In the genomic region with DNA sequence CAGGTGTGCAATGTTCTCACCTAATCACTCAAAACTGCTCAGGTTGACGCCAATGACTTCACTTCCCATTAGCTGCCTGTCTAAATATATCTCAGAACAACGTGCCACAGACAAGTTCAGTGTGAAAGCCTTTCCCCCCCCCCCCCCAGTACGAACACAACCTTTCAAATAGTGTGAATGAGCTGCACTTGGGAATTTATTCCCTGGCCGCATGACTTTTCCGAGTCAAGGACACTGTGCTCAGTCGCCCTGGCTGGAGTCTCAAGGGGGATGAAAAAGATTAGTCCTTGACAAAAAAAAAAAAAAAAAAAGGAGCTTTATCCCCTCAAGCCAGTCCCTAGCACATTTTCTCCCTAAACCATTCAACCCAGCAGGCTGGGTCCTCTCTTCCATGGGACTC, we compare ENCODE assay signal across 13 mouse cellular contexts.
DNase-seq lines count a peak whose midpoint lies in the region; ATAC-seq and TF ChIP-seq lines count a peak whose summit lies in the region.
"Had no signal": no experiment of that assay in that cellular context is flagged by ENCODE, and none has a peak within 500 bp of the region (broad histone marks: within the 10 kb centered on the region; RNA-seq: fewer than 3 reads in every experiment).

No protein-coding gene starts in this region.

- TF ChIP-seq CTCF in gastrocnemius, adult 2 months (IDR thresholded peaks at IDR 0.05) = no peak
- TF ChIP-seq CTCF in heart, adult 2 months (IDR thresholded peaks at IDR 0.05) = no peak

- ATAC-seq in heart, embryonic 16.5 days (replicated peaks; ENCODE audit: extremely low read depth, insufficient read depth, low FRiP score) = peak; percentile 49
- ATAC-seq in liver, embryonic 11.5 days (replicated peaks; ENCODE audit: low FRiP score) = no peak

- in situ Hi-C loops in ES-E14 (cut with MboI; ENCODE audit: low sequenced_read_pairs in 2 of 2, unreplicated experiment in 2 of 2) = no loop called here

- H3K36me3 ChIP-seq in ES-E14 (ENCODE audit: control insufficient read depth, insufficient read depth, low read length, poor library complexity, severe bottlenecking) = no peaks in the 10 kb centered on the region
- peaks cover 8% of the 10 kb centered on the region; the same call in 1 of the 2 replicates for H3K36me3 ChIP-seq in heart, adult 2 months (ENCODE audit: control insufficient read depth, insufficient read depth, low read length)
- H3K36me3 ChIP-seq in heart, embryonic 16.5 days (ENCODE audit: control insufficient read depth, insufficient read depth) = no peaks in the 10 kb centered on the region
- H3K36me3 ChIP-seq in liver, embryonic 11.5 days (ENCODE audit: control insufficient read depth, insufficient read depth, low read length) = no peaks in the 10 kb centered on the region
- H3K36me3 ChIP-seq: embryonic facial prominence, embryonic 13.5 days; hindbrain, embryonic 15.5 days; neural tube, embryonic 12.5 days; stomach, embryonic 15.5 days had no signal

- 0 out of 2 replicates have a peak, but pooled peaks have one; percentile 29 for TF ChIP-seq EP300 in heart, adult 2 months (IDR thresholded peaks at IDR 0.05; ENCODE audit: insufficient read depth, low read depth, low read length)

- H3K4me3 ChIP-seq in gastrocnemius, adult 2 months = no peak overlapping the region
- no peak overlapping the region for H3K4me3 ChIP-seq in ES-E14 (ENCODE audit: insufficient read depth in 1 of 2, low read depth in 1 of 2, low read length in 2 of 2, poor library complexity in 1 of 2, severe bottlenecking in 1 of 2)
- H3K4me3 ChIP-seq in heart, adult 2 months = no peak overlapping the region
- H3K4me3 ChIP-seq in heart, embryonic 16.5 days (ENCODE audit: low read length) = no peak overlapping the region
- no peak overlapping the region for H3K4me3 ChIP-seq in liver, embryonic 11.5 days (ENCODE audit: low read depth, low read length)
- H3K4me3 ChIP-seq: embryonic facial prominence, embryonic 13.5 days; hindbrain, embryonic 15.5 days; neural tube, embryonic 12.5 days; stomach, embryonic 15.5 days had no signal

- H3K9ac ChIP-seq in ES-E14 (ENCODE audit: insufficient read depth, low read depth, low read length, poor library complexity, severe bottlenecking) = no peak overlapping the region
- no peak overlapping the region for H3K9ac ChIP-seq in heart, adult 2 months (ENCODE audit: low read depth, low read length)
- no peak overlapping the region for H3K9ac ChIP-seq in heart, embryonic 16.5 days (ENCODE audit: low read length)
- H3K9ac ChIP-seq in liver, embryonic 11.5 days (ENCODE audit: low read depth, low read length) = no peak overlapping the region
- H3K9ac ChIP-seq: embryonic facial prominence, embryonic 13.5 days; hindbrain, embryonic 15.5 days; neural tube, embryonic 12.5 days; stomach, embryonic 15.5 days had no signal

- H3K27me3 ChIP-seq in heart, adult 2 months (ENCODE audit: control insufficient read depth, insufficient read depth, low read length) = no peaks in the 10 kb centered on the region
- H3K27me3 ChIP-seq in heart, embryonic 16.5 days (ENCODE audit: control insufficient read depth, insufficient read depth, low read length) = no peaks in the 10 kb centered on the region
- no peaks in the 10 kb centered on the region for H3K27me3 ChIP-seq in liver, embryonic 11.5 days (replicated peaks; ENCODE audit: control insufficient read depth, insufficient read depth, low read length)
- H3K27me3 ChIP-seq: embryonic facial prominence, embryonic 13.5 days; hindbrain, embryonic 15.5 days; neural tube, embryonic 12.5 days; stomach, embryonic 15.5 days had no signal

- peaks cover 0 to 3% of the 10 kb centered on the region in 2 experiments; a peak in 1 of 4 replicates for H3K4me1 ChIP-seq in ES-E14 (ENCODE audit: control insufficient read depth in 2 of 2, insufficient read depth in 2 of 2, low read length in 2 of 2, poor library complexity in 1 of 2)
- peaks cover 4% of the 10 kb centered on the region for H3K4me1 ChIP-seq in heart, adult 2 months (ENCODE audit: control insufficient read depth, insufficient read depth, low read length)
- peaks cover 37% of the 10 kb centered on the region for H3K4me1 ChIP-seq in heart, embryonic 16.5 days (ENCODE audit: control insufficient read depth, insufficient read depth, low read length)
- H3K4me1 ChIP-seq in liver, embryonic 11.5 days (replicated peaks; ENCODE audit: control insufficient read depth, insufficient read depth, low read length) = no peaks in the 10 kb centered on the region; the same call in 1 of the 2 replicates
- H3K4me1 ChIP-seq: hindbrain, embryonic 15.5 days; neural tube, embryonic 12.5 days; stomach, embryonic 15.5 days had no signal

- no peak overlapping the region for H3K4me2 ChIP-seq in heart, embryonic 16.5 days (ENCODE audit: low read depth, low read length)
- no peak overlapping the region for H3K4me2 ChIP-seq in liver, embryonic 11.5 days
- H3K4me2 ChIP-seq: embryonic facial prominence, embryonic 13.5 days; hindbrain, embryonic 15.5 days; neural tube, embryonic 12.5 days; stomach, embryonic 15.5 days had no signal

- H3K27ac ChIP-seq in gastrocnemius, adult 2 months = peak overlapping the region; percentile 77
- H3K27ac ChIP-seq in ES-E14 (ENCODE audit: insufficient read depth, low read depth, low read length, poor library complexity, severe bottlenecking) = no peak overlapping the region
- H3K27ac ChIP-seq in heart, adult 2 months = peak overlapping the region; percentile 90
- peak overlapping the region; percentile 93 for H3K27ac ChIP-seq in heart, embryonic 16.5 days (ENCODE audit: low read length)
- H3K27ac ChIP-seq in liver, embryonic 11.5 days (ENCODE audit: low read depth, low read length) = no peak overlapping the region
- H3K27ac ChIP-seq: embryonic facial prominence, embryonic 13.5 days; hindbrain, embryonic 15.5 days; neural tube, embryonic 12.5 days; stomach, embryonic 15.5 days had no signal

- no peaks in the 10 kb centered on the region for H3K9me3 ChIP-seq in ES-E14 (ENCODE audit: control insufficient read depth, insufficient read depth, low read depth, low read length)
- no peaks in the 10 kb centered on the region for H3K9me3 ChIP-seq in heart, embryonic 16.5 days (replicated peaks; ENCODE audit: control insufficient read depth, low read length)
- no peaks in the 10 kb centered on the region for H3K9me3 ChIP-seq in liver, embryonic 11.5 days (ENCODE audit: control insufficient read depth, low read length)
- H3K9me3 ChIP-seq: embryonic facial prominence, embryonic 13.5 days; hindbrain, embryonic 15.5 days; neural tube, embryonic 12.5 days; stomach, embryonic 15.5 days had no signal

- H3K79me2 ChIP-seq in heart, adult 2 months (replicated peaks; ENCODE audit: control insufficient read depth, insufficient read depth, low read length) = no peaks in the 10 kb centered on the region

- no peak for TF ChIP-seq POLR2A in heart, adult 2 months (IDR thresholded peaks at IDR 0.05; ENCODE audit: insufficient read depth, low read depth, low read length)

- 31% methylated on average over 6 of the region's 6 CpGs for WGBS in heart, adult 2 months
- WGBS in heart, embryonic 16.5 days = 25% methylated on average over 6 of the region's 6 CpGs
- WGBS in liver, embryonic 11.5 days = 62% methylated on average over 6 of the region's 6 CpGs

- intact Hi-C loops in gastrocnemius, adult 2 months (cut with DNase I) = no loop called here
- intact Hi-C loops in gastrocnemius, postnatal 36 days (cut with DNase I) = no loop called here
- intact Hi-C loops in heart, adult 2 months (cut with DNase I) = loop anchor here (5.0 kb wide), 1 partner anchor 128 kb away; no protein-coding TSS in a partner anchor

- peak; percentile 19 for DNase-seq in gastrocnemius, adult 2 months
- no peak for DNase-seq in gastrocnemius, postnatal 36 days
- no peak for DNase-seq in ES-E14 (ENCODE audit: low read depth, low spot score)
- peak in 1 of 2 experiments; percentile 46 for DNase-seq in heart, adult 2 months
- no peak for DNase-seq in liver, embryonic 11.5 days (ENCODE audit: low spot score)
- no peak for DNase-seq in cerebellum, adult 9-11 months
- DNase-seq: cerebellum, adult 11-12 months; kidney, adult 11 months had no signal

TF ChIP-seq in ES-E14, 5 proteins besides CTCF, POLR2A, EP300 and RAD21:
- 0 out of 2 replicates have a peak, but pooled peaks have one; percentile 35 for TF ChIP-seq ZNF384 (IDR thresholded peaks at IDR 0.05; ENCODE audit: low read depth, low read length)
- TF ChIP-seq CHD2 (IDR thresholded peaks at IDR 0.05; ENCODE audit: low read depth, low read length) = no peak

Comparison
In these comparisons a context has a peak if more than half of its experiments do, and no peak if none do; other contexts are left out.
1. H3K27ac ChIP-seq: peak in gastrocnemius, adult 2 months (single experiment), heart, adult 2 months (single experiment) and heart, embryonic 16.5 days (single experiment); none in ES-E14 (single experiment) and liver, embryonic 11.5 days (single experiment).